Mouse (Mus musculus) left cerebral cortex, postnatal 10 days (tissue): ENCODE data around the gene Taf12. TPM values are rescaled to one million over a fixed set of nuclear protein-coding genes. Genes with fewer than 3 reads are reported as not detected.

Experiments used
- DNase-seq, 2 experiments: peaks; one replicate each; pipeline ENCODE4 v3.0.0; 2021 to 2022; ENCODE audit warnings: low spot score in 2 of 2, mixed read lengths in 1 of 2; ENCODE audit errors: extremely low spot score in 1 of 2
- intact Hi-C: fragments of 180-260 bp; cut with DNase I; formaldehyde crosslinking; loops from one replicate; pipeline ENCODE4 v1.15.1; 2025
- total RNA-seq, 2 experiments: library from RNA; stranded (reverse); gene quantifications; 2 replicates each; pipeline ENCODE4 v1.2.3; 2021

Taf12 gene
- 10 to 100 TPM; 13.9 to 15.4 TPM for total RNA-seq

- peak; percentile 89 to 95 for DNase-seq
- intact Hi-C loops = loop anchor here (5.0 to 10.0 kb wide), 3 partner anchors 33 to 140 kb away; no protein-coding TSS in a partner anchor
These were observed at the start of gene Taf12 for GRCm38 (mm10) chr4:132274156-132274862. Gene Taf12 (plus strand): TSS chr4:132274375.

- intact Hi-C loops = no loop called here
- DNase-seq = no peak
These were observed 43.8 kb upstream of the Taf12 start for GRCm38 (mm10) chr4:132230422-132230821.

- intact Hi-C loops = no loop called here
- DNase-seq = no peak
These were observed 39.5 kb upstream of the Taf12 start for GRCm38 (mm10) chr4:132234710-132235109.

- no peak for DNase-seq
- intact Hi-C loops = no loop called here
These were observed 35.8 kb upstream of the Taf12 start for GRCm38 (mm10) chr4:132238356-132238755.

- no peak for DNase-seq
- intact Hi-C loops = no loop called here
These were observed 33.8 kb upstream of the Taf12 start for GRCm38 (mm10) chr4:132240367-132240766.

- intact Hi-C loops = no loop called here
These were observed 33.0 kb upstream of the Taf12 start for GRCm38 (mm10) chr4:132241208-132241607.

GRCm38 (mm10) chr4:132245643-132246042, 28.5 kb upstream of the Taf12 start:
- no peak for DNase-seq
- intact Hi-C loops = no loop called here

More at GRCm38 (mm10) chr4:132241208-132241607, 33.0 kb upstream of the Taf12 start:
- no peak for DNase-seq

- intact Hi-C loops = no loop called here
- DNase-seq = no peak
These were observed 26.7 kb upstream of the Taf12 start for GRCm38 (mm10) chr4:132247451-132247997.

GRCm38 (mm10) chr4:132251596-132251995, 22.6 kb upstream of the Taf12 start:
- intact Hi-C loops = no loop called here
- no peak for DNase-seq

- intact Hi-C loops = no loop called here
- DNase-seq = no peak
These were observed 21.0 kb upstream of the Taf12 start for GRCm38 (mm10) chr4:132253128-132253527.

- no peak for DNase-seq
- intact Hi-C loops = no loop called here
These were observed 20.6 kb upstream of the Taf12 start for GRCm38 (mm10) chr4:132253622-132254021.

- no peak for DNase-seq
- intact Hi-C loops = no loop called here
These were observed 19.2 kb upstream of the Taf12 start for GRCm38 (mm10) chr4:132254986-132255385.

- no peak for DNase-seq
- intact Hi-C loops = no loop called here
These were observed 17.8 kb upstream of the Taf12 start for GRCm38 (mm10) chr4:132256384-132256783.

GRCm38 (mm10) chr4:132259248-132259647, 14.9 kb upstream of the Taf12 start:
- DNase-seq = no peak
- intact Hi-C loops = no loop called here

GRCm38 (mm10) chr4:132260404-132261379, 13.5 kb upstream of the Taf12 start:
- intact Hi-C loops = loop anchor here (5.0 kb wide), 1 partner anchor 48 kb away; the partner anchor contains the start of gene Ythdf2
- DNase-seq = peak in 1 of 2 experiments; percentile 81

GRCm38 (mm10) chr4:132261514-132262357, 12.4 kb upstream of the Taf12 start, which contains the start of gene Gmeb1:
Gene Gmeb1 (minus strand): TSS chr4:132261602.
- DNase-seq = peak; percentile 59 to 89

GRCm38 (mm10) chr4:132262358-132262616, 11.9 kb upstream of the Taf12 start:
- DNase-seq = no peak
- intact Hi-C loops = loop anchor here (5.0 kb wide), 1 partner anchor 50 kb away; the partner anchor contains the start of gene Ythdf2

More at GRCm38 (mm10) chr4:132261514-132262357, 12.4 kb upstream of the Taf12 start, which contains the start of gene Gmeb1:
- intact Hi-C loops = loop anchor here (5.0 kb wide), 1 partner anchor 49 kb away; the partner anchor contains the start of gene Ythdf2

- intact Hi-C loops = loop anchor here (5.0 kb wide), 1 partner anchor 51 kb away; the partner anchor contains the start of gene Ythdf2
- no peak for DNase-seq
These were observed 10.9 kb upstream of the Taf12 start for GRCm38 (mm10) chr4:132263313-132263712.
